Mouse (Mus musculus) kidney, adult 10 weeks (tissue): ENCODE results near the gene Npffr2. TPM values are rescaled to one million over a fixed set of nuclear protein-coding genes. Genes with fewer than 3 reads are reported as not detected.

Source experiments
- polyA plus RNA-seq: library from polyadenylated mRNA; stranded (reverse); fragments of 350-450 nt; fragmentation: Illumina TruSeq; extraction: RNeasy Lipid Tissue Mini Kit (QIAGEN cat#74804); gene quantifications from one replicate; pipeline ENCODE4 v1.2.3, GENCODE M21; 2014; ENCODE audit warnings: low read depth, low replicate concordance

Npffr2 gene
- polyA plus RNA-seq: not detected

GRCm38 (mm10) chr5:89526878-89527578, at the start of gene Npffr2:
Gene Npffr2, plus strand, starts transcription at chr5:89527429.

Other genes with a start within 250 kb of the Npffr2 start
- gene Gc, start 69.5 kb upstream of the Npffr2 start, polyA plus RNA-seq: 219 TPM